ENCODE assay signal across 8 mouse cellular contexts in the genomic region with DNA sequence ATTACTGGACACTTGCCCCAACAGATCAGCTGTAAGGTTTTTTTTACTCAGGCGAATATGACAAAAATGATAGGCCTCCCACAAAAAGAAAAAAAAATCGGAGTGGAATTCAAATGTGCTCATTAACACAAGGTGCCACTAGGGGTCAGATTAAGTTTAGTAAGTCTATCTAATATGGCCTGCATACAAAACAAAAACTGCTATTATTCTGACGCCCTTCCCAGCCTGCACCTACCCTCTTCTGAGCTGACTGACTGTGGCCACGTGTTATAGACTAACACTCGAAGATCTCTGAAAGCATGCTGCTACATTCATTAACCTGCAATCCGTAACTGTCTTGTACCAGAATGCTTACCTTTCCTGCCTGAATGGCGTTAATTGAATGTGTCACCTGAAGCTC.
DNase-seq lines count a peak whose midpoint lies in the region; ATAC-seq and TF ChIP-seq lines count a peak whose summit lies in the region.

No protein-coding gene starts in this region.

- no peaks in the 10 kb centered on the region for H3K4me1 ChIP-seq in kidney, adult 2 months (ENCODE audit: control insufficient read depth, insufficient read depth, low read length)
- H3K4me1 ChIP-seq in embryonic facial prominence, embryonic 14.5 days (ENCODE audit: control insufficient read depth, insufficient read depth, low read length), result no peaks in the 10 kb centered on the region
- no peaks in the 10 kb centered on the region for H3K4me1 ChIP-seq in midbrain, embryonic 12.5 days

- H3K27me3 ChIP-seq in kidney, adult 2 months (replicated peaks; ENCODE audit: control insufficient read depth, insufficient read depth, low read length), result no peaks in the 10 kb centered on the region
- no peaks in the 10 kb centered on the region for H3K27me3 ChIP-seq in embryonic facial prominence, embryonic 14.5 days (replicated peaks; ENCODE audit: control insufficient read depth, insufficient read depth, low read length)
- H3K27me3 ChIP-seq in midbrain, embryonic 12.5 days, result no peaks in the 10 kb centered on the region

- no peak for TF ChIP-seq POLR2A in kidney, adult 2 months (IDR thresholded peaks at IDR 0.05; ENCODE audit: low read depth, low read length)

- H3K4me3 ChIP-seq in kidney, adult 2 months (ENCODE audit: insufficient read depth, low read depth, low read length), result no peak overlapping the region
- H3K4me3 ChIP-seq in embryonic facial prominence, embryonic 14.5 days (ENCODE audit: low read depth, low read length), result no peak overlapping the region
- H3K4me3 ChIP-seq in midbrain, embryonic 12.5 days, result no peak overlapping the region

- peak; percentile 79 for ATAC-seq in CD4-positive, CD25-positive, alpha-beta regulatory T cell, adult 4 months
- peak; percentile 47; the same call in 1 of the 2 replicates for ATAC-seq in embryonic facial prominence, embryonic 14.5 days (ENCODE audit: low read depth)
- ATAC-seq in midbrain, embryonic 12.5 days (ENCODE audit: low FRiP score, low read depth), result peak; percentile 48; the same call in 1 of the 2 replicates

- DNase-seq in kidney, adult 2 months, result peak; percentile 37
- no peak for DNase-seq in kidney, adult 8-10 months
- DNase-seq in embryonic facial prominence, embryonic 14.5 days (ENCODE audit: low spot score), result peak; percentile 81
- DNase-seq in layer of hippocampus, postnatal 10 days (ENCODE audit: low spot score in 2 of 2), result no peak
- no peak for DNase-seq in right cerebral cortex, postnatal 14 days
- DNase-seq in spleen, adult 12 weeks (ENCODE audit: low spot score), result no peak

- no peaks in the 10 kb centered on the region for H3K36me3 ChIP-seq in kidney, adult 2 months (ENCODE audit: control insufficient read depth, insufficient read depth, low read length)
- H3K36me3 ChIP-seq in embryonic facial prominence, embryonic 14.5 days (ENCODE audit: control insufficient read depth, insufficient read depth, low read length), result no peaks in the 10 kb centered on the region
- H3K36me3 ChIP-seq in midbrain, embryonic 12.5 days, result no peaks in the 10 kb centered on the region

- no peak overlapping the region for H3K4me2 ChIP-seq in embryonic facial prominence, embryonic 14.5 days (ENCODE audit: low read depth, low read length)
- no peak overlapping the region for H3K4me2 ChIP-seq in midbrain, embryonic 12.5 days (replicated peaks)

- H3K9ac ChIP-seq in embryonic facial prominence, embryonic 14.5 days (ENCODE audit: low read depth, low read length), result no peak overlapping the region
- no peak overlapping the region for H3K9ac ChIP-seq in midbrain, embryonic 12.5 days (replicated peaks)

- no peaks in the 10 kb centered on the region for H3K9me3 ChIP-seq in embryonic facial prominence, embryonic 14.5 days (ENCODE audit: control insufficient read depth, low read length)
- H3K9me3 ChIP-seq in midbrain, embryonic 12.5 days, result no peaks in the 10 kb centered on the region

- H3K27ac ChIP-seq in kidney, adult 2 months (ENCODE audit: insufficient read depth, low read depth, low read length), result no peak overlapping the region
- H3K27ac ChIP-seq in embryonic facial prominence, embryonic 14.5 days (replicated peaks; ENCODE audit: low read depth, low read length), result no peak overlapping the region
- no peak overlapping the region for H3K27ac ChIP-seq in midbrain, embryonic 12.5 days (replicated peaks)

- peak; percentile 17; the same call in 1 of the 2 replicates for TF ChIP-seq CTCF in kidney, adult 2 months (conservative IDR thresholded peaks at IDR 0.05; ENCODE audit: insufficient read depth, insufficient read length, low read depth, low read length)

- WGBS in kidney, adult 2 months, result 30% methylated on average over 7 of the region's 7 CpGs
- 47% methylated on average over 7 of the region's 7 CpGs for WGBS in embryonic facial prominence, embryonic 14.5 days
- 51% methylated on average over 7 of the region's 7 CpGs for WGBS in midbrain, embryonic 12.5 days

Comparison
In these comparisons a context has a peak if more than half of its experiments do, and no peak if none do; other contexts are left out.
1. DNase-seq: peak in kidney, adult 2 months (single experiment) and embryonic facial prominence, embryonic 14.5 days (single experiment); none in kidney, adult 8-10 months (0 of 2), layer of hippocampus, postnatal 10 days (0 of 2), right cerebral cortex, postnatal 14 days (single experiment) and spleen, adult 12 weeks (single experiment).
2. Peak in every context shown above with its lines, with median percentiles within 50 percentile points of each other: ATAC-seq.